Mouse (Mus musculus): ENCODE results near the gene Gsap. TPM values are rescaled to one million over a fixed set of nuclear protein-coding genes. Genes with fewer than 3 reads are reported as not detected.

Gene Gsap
- polyA plus RNA-seq, 1 experiment from 2014 or later = 9.1 TPM

- Histone ChIP-seq H3K4me2 (ENCODE audit: low read length) (no peak overlapping the region), H3K9me3 (ENCODE audit: control insufficient read depth, low read length) (no peaks in the 10 kb centered on the region), H3K36me3 (ENCODE audit: control insufficient read depth, insufficient read depth, low read length) (no peaks in the 10 kb centered on the region), H3K27me3 (ENCODE audit: control insufficient read depth, insufficient read depth, low read length) (no peaks in the 10 kb centered on the region), H3K27ac (replicated peaks; ENCODE audit: low read depth, low read length) (no peak overlapping the region), H3K4me1 (ENCODE audit: control insufficient read depth, insufficient read depth, low read length) (no peaks in the 10 kb centered on the region), H3K9ac (replicated peaks; ENCODE audit: low read length) (no peak overlapping the region), H3K4me3 (replicated peaks; ENCODE audit: low read depth, low read length) (no peak overlapping the region)
- DNase-seq (no peak), ATAC-seq (ENCODE audit: low FRiP score, low TSS enrichment) (no peak)
- WGBS = 86% methylated on average over 1 of the region's 1 CpGs
These were observed 58.5 kb downstream of the Gsap start for GRCm38 (mm10) chr5:21244575-21244974.

- H3K36me3 ChIP-seq (ENCODE audit: control insufficient read depth, insufficient read depth, low read length) = no peaks in the 10 kb centered on the region
- H3K4me3 ChIP-seq (replicated peaks; ENCODE audit: low read depth, low read length) = no peak overlapping the region
- 89% methylated on average over 1 of the region's 1 CpGs for WGBS
- ATAC-seq (ENCODE audit: low FRiP score, low TSS enrichment) (no peak), DNase-seq (no peak)
- no peaks in the 10 kb centered on the region for H3K9me3 ChIP-seq (ENCODE audit: control insufficient read depth, low read length)
- no peak overlapping the region for H3K4me2 ChIP-seq (ENCODE audit: low read length)
- no peak overlapping the region for H3K9ac ChIP-seq (replicated peaks; ENCODE audit: low read length)
- H3K4me1 ChIP-seq (ENCODE audit: control insufficient read depth, insufficient read depth, low read length) = no peaks in the 10 kb centered on the region
- H3K27me3 ChIP-seq (ENCODE audit: control insufficient read depth, insufficient read depth, low read length) = no peaks in the 10 kb centered on the region
- H3K27ac ChIP-seq (replicated peaks; ENCODE audit: low read depth, low read length) = no peak overlapping the region
These were observed 59.2 kb downstream of the Gsap start for GRCm38 (mm10) chr5:21245241-21245640.

- Histone ChIP-seq H3K27me3 (ENCODE audit: control insufficient read depth, insufficient read depth, low read length) (no peaks in the 10 kb centered on the region), H3K4me3 (replicated peaks; ENCODE audit: low read depth, low read length) (no peak overlapping the region), H3K27ac (replicated peaks; ENCODE audit: low read depth, low read length) (no peak overlapping the region), H3K36me3 (ENCODE audit: control insufficient read depth, insufficient read depth, low read length) (no peaks in the 10 kb centered on the region), H3K4me1 (ENCODE audit: control insufficient read depth, insufficient read depth, low read length) (no peaks in the 10 kb centered on the region), H3K4me2 (ENCODE audit: low read length) (no peak overlapping the region), H3K9me3 (ENCODE audit: control insufficient read depth, low read length) (no peaks in the 10 kb centered on the region), H3K9ac (replicated peaks; ENCODE audit: low read length) (no peak overlapping the region)
- ATAC-seq (ENCODE audit: low FRiP score, low TSS enrichment) = no peak
- no peak for DNase-seq
- WGBS = 76% methylated on average over 6 of the region's 6 CpGs
These were observed 60.7 kb downstream of the Gsap start for GRCm38 (mm10) chr5:21246794-21247193.

- DNase-seq = no peak
- Histone ChIP-seq H3K36me3 (ENCODE audit: control insufficient read depth, insufficient read depth, low read length) (no peaks in the 10 kb centered on the region), H3K9me3 (ENCODE audit: control insufficient read depth, low read length) (no peaks in the 10 kb centered on the region), H3K27ac (replicated peaks; ENCODE audit: low read depth, low read length) (no peak overlapping the region), H3K9ac (replicated peaks; ENCODE audit: low read length) (no peak overlapping the region), H3K4me2 (ENCODE audit: low read length) (no peak overlapping the region), H3K4me3 (replicated peaks; ENCODE audit: low read depth, low read length) (no peak overlapping the region), H3K4me1 (ENCODE audit: control insufficient read depth, insufficient read depth, low read length) (no peaks in the 10 kb centered on the region), H3K27me3 (ENCODE audit: control insufficient read depth, insufficient read depth, low read length) (no peaks in the 10 kb centered on the region)
- no peak for ATAC-seq (ENCODE audit: low FRiP score, low TSS enrichment)
- 87% methylated on average over 2 of the region's 2 CpGs for WGBS
These were observed 61.9 kb downstream of the Gsap start for GRCm38 (mm10) chr5:21247916-21248315.

GRCm38 (mm10) chr5:21248834-21249233 is 62.8 kb downstream of the Gsap start:
- H3K4me2 ChIP-seq (ENCODE audit: low read length) = no peak overlapping the region
- no peaks in the 10 kb centered on the region for H3K4me1 ChIP-seq (ENCODE audit: control insufficient read depth, insufficient read depth, low read length)
- no peak overlapping the region for H3K9ac ChIP-seq (replicated peaks; ENCODE audit: low read length)
- no peaks in the 10 kb centered on the region for H3K9me3 ChIP-seq (ENCODE audit: control insufficient read depth, low read length)
- ATAC-seq (ENCODE audit: low FRiP score, low TSS enrichment) (no peak), DNase-seq (no peak)
- H3K36me3 ChIP-seq (ENCODE audit: control insufficient read depth, insufficient read depth, low read length) = no peaks in the 10 kb centered on the region
- H3K27ac ChIP-seq (replicated peaks; ENCODE audit: low read depth, low read length) = no peak overlapping the region
- WGBS = 78% methylated on average over 5 of the region's 5 CpGs
- H3K27me3 ChIP-seq (ENCODE audit: control insufficient read depth, insufficient read depth, low read length) = no peaks in the 10 kb centered on the region
- no peak overlapping the region for H3K4me3 ChIP-seq (replicated peaks; ENCODE audit: low read depth, low read length)

GRCm38 (mm10) chr5:21254731-21255525 is 68.9 kb downstream of the Gsap start:
- Histone ChIP-seq H3K36me3 (ENCODE audit: control insufficient read depth, insufficient read depth, low read length) (no peaks in the 10 kb centered on the region), H3K27me3 (ENCODE audit: control insufficient read depth, insufficient read depth, low read length) (no peaks in the 10 kb centered on the region), H3K4me2 (ENCODE audit: low read length) (no peak overlapping the region), H3K4me3 (replicated peaks; ENCODE audit: low read depth, low read length) (no peak overlapping the region), H3K9me3 (ENCODE audit: control insufficient read depth, low read length) (no peaks in the 10 kb centered on the region), H3K27ac (replicated peaks; ENCODE audit: low read depth, low read length) (no peak overlapping the region), H3K4me1 (ENCODE audit: control insufficient read depth, insufficient read depth, low read length) (no peaks in the 10 kb centered on the region), H3K9ac (replicated peaks; ENCODE audit: low read length) (no peak overlapping the region)
- WGBS = 93% methylated on average over 12 of the region's 12 CpGs
- DNase-seq = no peak
- no peak for ATAC-seq (ENCODE audit: low FRiP score, low TSS enrichment)

- Histone ChIP-seq H3K4me2 (ENCODE audit: low read length) (no peak overlapping the region), H3K27ac (replicated peaks; ENCODE audit: low read depth, low read length) (no peak overlapping the region), H3K9me3 (ENCODE audit: control insufficient read depth, low read length) (no peaks in the 10 kb centered on the region), H3K9ac (replicated peaks; ENCODE audit: low read length) (no peak overlapping the region), H3K36me3 (ENCODE audit: control insufficient read depth, insufficient read depth, low read length) (no peaks in the 10 kb centered on the region), H3K27me3 (ENCODE audit: control insufficient read depth, insufficient read depth, low read length) (no peaks in the 10 kb centered on the region), H3K4me1 (ENCODE audit: control insufficient read depth, insufficient read depth, low read length) (no peaks in the 10 kb centered on the region), H3K4me3 (replicated peaks; ENCODE audit: low read depth, low read length) (no peak overlapping the region)
- 90% methylated on average over 5 of the region's 5 CpGs for WGBS
- ATAC-seq (ENCODE audit: low FRiP score, low TSS enrichment) = no peak
- no peak for DNase-seq
These were observed 69.6 kb downstream of the Gsap start for GRCm38 (mm10) chr5:21255551-21256132.

GRCm38 (mm10) chr5:21257126-21257525 is 71.1 kb downstream of the Gsap start:
- ATAC-seq (ENCODE audit: low FRiP score, low TSS enrichment) (no peak), DNase-seq (no peak)
- Histone ChIP-seq H3K4me2 (ENCODE audit: low read length) (no peak overlapping the region), H3K27ac (replicated peaks; ENCODE audit: low read depth, low read length) (no peak overlapping the region), H3K9ac (replicated peaks; ENCODE audit: low read length) (no peak overlapping the region), H3K4me3 (replicated peaks; ENCODE audit: low read depth, low read length) (no peak overlapping the region), H3K9me3 (ENCODE audit: control insufficient read depth, low read length) (no peaks in the 10 kb centered on the region), H3K36me3 (ENCODE audit: control insufficient read depth, insufficient read depth, low read length) (no peaks in the 10 kb centered on the region), H3K4me1 (ENCODE audit: control insufficient read depth, insufficient read depth, low read length) (peaks cover 7% of the 10 kb centered on the region), H3K27me3 (ENCODE audit: control insufficient read depth, insufficient read depth, low read length) (no peaks in the 10 kb centered on the region)
- WGBS = 70% methylated on average over 4 of the region's 4 CpGs

GRCm38 (mm10) chr5:21257806-21258205 is 71.8 kb downstream of the Gsap start:
- 65% methylated on average over 6 of the region's 6 CpGs for WGBS
- DNase-seq = no peak
- Histone ChIP-seq H3K27me3 (ENCODE audit: control insufficient read depth, insufficient read depth, low read length) (no peaks in the 10 kb centered on the region), H3K9ac (replicated peaks; ENCODE audit: low read length) (no peak overlapping the region), H3K4me2 (ENCODE audit: low read length) (no peak overlapping the region), H3K27ac (replicated peaks; ENCODE audit: low read depth, low read length) (no peak overlapping the region), H3K9me3 (ENCODE audit: control insufficient read depth, low read length) (no peaks in the 10 kb centered on the region), H3K4me3 (replicated peaks; ENCODE audit: low read depth, low read length) (no peak overlapping the region), H3K36me3 (ENCODE audit: control insufficient read depth, insufficient read depth, low read length) (no peaks in the 10 kb centered on the region), H3K4me1 (ENCODE audit: control insufficient read depth, insufficient read depth, low read length) (peaks cover 10% of the 10 kb centered on the region)
- no peak for ATAC-seq (ENCODE audit: low FRiP score, low TSS enrichment)
